Mouse (Mus musculus) heart, adult 11 months (tissue): ENCODE results near the gene Xirp2.

ENCODE experiments used
- DNase-seq: peaks from one replicate; pipeline ENCODE4 v3.0.0; 2022

Xirp2 gene

GRCm38 (mm10) chr2:67565480-67566331, 119.9 kb downstream of the Xirp2 start, which contains the start of gene B3galt1:
Gene B3galt1, plus strand, starts transcription at chr2:67565871.
- DNase-seq: peak; percentile 99

DNA sequence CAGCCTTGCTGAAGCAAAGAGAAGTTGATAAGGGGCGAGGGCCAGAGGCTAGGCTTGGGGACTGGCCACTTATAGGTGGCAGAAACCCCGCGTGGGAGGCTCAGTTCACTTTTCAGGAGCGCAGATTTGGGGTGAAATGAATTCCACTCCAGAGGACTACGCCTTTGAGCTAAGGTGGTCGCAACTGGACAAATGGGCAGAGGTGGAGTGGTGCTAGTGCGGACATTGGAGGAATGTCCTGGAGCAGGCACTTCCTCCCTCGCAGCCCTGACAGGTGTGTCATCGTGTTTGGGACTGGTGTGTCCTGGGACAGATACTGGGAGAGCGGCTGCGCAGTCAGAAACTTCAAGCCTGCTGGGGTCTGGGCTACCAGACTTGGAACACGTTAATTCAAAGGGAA, 120.8 kb downstream of the Xirp2 start:
- DNase-seq: peak; percentile 87

DNA sequence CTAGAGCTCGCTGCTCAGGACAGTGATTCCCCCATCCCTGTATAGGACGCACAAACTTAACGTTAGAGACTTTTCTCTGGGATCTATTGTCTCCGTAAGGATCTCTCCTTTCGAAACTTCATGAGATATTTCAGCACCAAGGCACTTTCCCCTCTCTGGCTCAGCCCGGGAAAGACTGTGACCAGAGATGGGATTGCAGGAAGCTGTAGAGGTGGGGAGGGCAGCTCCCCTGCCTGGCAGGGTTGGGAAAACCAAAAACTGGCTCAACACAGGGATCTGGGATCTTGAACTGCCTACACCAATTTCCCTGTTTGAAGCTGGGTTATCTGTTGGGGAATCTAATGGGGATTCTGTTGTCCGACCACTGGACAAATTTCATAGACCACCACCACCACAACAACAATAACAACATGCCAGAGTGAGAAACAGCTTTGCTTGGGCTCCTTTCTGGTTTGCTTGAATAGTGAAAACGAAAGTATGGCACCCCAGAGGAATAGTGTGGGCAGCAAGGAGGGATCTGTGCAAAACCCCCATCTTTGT, 121.4 kb downstream of the Xirp2 start:
- peak; percentile 78 for DNase-seq
